Mouse (Mus musculus): ENCODE results near the gene Gm34653.
"Not testable (repeated sequence)": the region's sequence is repeated elsewhere in the genome, so short reads cannot be mapped to it uniquely, and the experiment has no call there.

The Gm34653 gene

GRCm38 (mm10) chr2:34818492-34818891 lies 14.3 kb upstream of the Gm34653 start:
- no peak for DNase-seq (ENCODE audit: low spot score)

DNA sequence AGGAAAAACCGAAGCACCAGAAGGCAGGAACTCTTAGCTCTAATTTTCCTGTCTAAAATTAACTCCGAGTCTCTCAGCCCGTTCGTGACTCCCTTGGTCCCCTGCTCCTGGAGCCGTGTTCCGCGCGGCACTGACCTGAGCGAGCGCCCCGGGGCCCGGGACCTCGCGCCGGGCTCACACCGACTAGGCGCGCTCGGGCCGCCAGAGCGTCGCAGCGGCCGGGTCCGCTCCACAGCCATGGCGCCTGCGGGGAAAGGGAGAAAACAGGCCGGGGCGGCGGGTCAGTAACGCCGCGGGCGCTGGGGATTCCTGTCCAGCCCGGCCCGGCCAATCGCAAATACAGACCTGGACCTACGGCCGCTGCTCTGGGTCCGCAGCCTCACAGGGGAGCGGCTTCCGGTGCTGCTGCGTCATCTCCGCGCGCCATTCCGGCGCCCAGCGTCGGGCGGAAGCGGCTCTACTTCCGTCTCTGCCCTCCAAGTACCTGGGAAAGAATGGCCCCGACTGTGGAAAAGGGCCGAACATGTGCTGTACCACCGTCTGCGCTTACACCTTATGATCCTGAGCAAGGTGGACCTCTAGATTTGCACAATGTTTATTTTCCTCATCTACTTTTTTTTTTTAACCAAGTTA lies 6.9 kb upstream of the Gm34653 start, which contains the start of gene Fbxw2:
TSS of gene Fbxw2 (minus strand) at position 485 of the 633 bp plus-strand sequence.
- DNase-seq (ENCODE audit: low spot score) = peak; percentile 97

DNA sequence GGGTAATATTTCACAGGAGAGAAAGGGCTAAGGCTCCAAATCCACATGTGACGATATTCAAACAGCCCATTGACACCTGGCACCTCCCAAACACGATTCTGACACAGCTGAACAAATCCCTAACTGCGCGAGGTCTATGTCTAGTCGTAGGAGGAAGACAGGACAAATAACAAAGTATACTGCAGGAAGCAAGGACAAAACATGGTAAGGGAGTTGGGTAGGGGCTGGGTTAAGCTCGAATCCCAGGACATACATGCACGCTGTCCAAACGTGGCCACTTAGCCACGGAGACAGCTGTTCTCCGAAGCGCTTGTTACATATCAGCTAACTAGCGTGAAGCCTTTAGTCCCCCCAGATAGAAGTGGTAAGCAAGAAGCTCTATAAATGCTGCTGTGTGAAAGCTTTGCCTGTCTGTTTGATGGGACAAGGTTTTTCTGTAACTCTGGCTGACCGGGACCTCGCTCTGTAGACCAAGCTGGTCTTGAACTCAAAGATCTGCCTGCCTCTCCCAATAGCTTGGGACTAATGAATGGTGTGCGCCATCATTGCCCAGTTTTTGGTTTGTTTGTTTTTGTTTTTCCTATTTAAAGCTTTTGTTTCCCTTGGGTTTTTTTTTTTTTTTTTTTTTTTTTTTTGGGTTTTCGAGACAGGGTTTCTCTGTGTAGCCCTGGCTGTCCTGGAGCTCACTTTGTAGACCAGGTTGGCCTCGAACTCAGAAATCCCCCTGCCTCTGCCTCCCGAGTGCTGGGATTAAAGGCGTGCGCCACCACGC lies 6.2 kb upstream of the Gm34653 start:
- DNase-seq (ENCODE audit: low spot score) = peak; percentile 28

- no peak for DNase-seq (ENCODE audit: low spot score)
Observed at GRCm38 (mm10) chr2:34827591-34827990, 5.2 kb upstream of the Gm34653 start.

GRCm38 (mm10) chr2:34828026-34828425 lies 4.8 kb upstream of the Gm34653 start:
- no peak for DNase-seq (ENCODE audit: low spot score)

GRCm38 (mm10) chr2:34830066-34830465 lies 2.7 kb upstream of the Gm34653 start:
- not testable (repeated sequence) for DNase-seq (ENCODE audit: low spot score)

- no peak for DNase-seq (ENCODE audit: low spot score)
Observed at GRCm38 (mm10) chr2:34833624-34834023, 817 bp downstream of the Gm34653 start.

DNA sequence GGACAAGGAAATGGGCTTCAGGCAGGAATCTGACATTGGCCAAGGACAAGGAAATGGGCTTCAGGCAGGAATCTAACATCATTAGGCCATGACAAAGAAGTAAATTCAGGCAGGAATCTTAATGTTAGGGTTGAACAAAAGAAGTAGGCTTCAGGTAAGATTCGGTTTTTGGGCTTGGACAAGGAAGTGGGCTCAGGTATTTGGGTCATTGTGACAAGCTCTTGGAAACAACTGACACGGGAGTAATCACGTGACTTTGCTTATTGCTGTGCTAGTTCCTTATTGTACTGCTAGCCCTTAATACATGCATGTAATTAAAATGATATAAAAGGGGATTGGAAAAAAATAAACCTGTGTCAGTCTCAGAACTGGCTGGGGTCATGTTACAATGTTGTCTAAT lies 2.9 kb downstream of the Gm34653 start:
- no peak for DNase-seq (ENCODE audit: low spot score)

DNA sequence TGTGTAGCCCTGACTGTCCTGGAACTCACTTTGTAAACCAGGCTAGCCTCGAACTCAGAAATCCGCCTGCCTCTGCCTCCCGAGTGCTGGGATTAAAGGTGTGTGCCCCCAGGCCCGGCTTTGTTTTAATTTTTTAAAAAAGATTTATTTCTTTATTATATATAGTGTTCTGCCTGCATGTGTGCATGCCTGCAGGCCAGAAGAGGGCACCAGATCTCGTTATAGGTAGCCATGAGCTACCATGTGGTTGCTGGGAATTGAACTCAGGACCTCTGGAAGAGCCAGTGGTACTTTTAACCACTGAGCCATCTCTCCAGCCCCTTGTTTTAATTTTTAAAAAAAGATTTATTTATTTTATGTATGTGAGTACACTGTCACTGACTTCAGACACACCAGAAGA lies 7.3 kb downstream of the Gm34653 start:
- not testable (repeated sequence) for DNase-seq (ENCODE audit: low spot score)

DNA sequence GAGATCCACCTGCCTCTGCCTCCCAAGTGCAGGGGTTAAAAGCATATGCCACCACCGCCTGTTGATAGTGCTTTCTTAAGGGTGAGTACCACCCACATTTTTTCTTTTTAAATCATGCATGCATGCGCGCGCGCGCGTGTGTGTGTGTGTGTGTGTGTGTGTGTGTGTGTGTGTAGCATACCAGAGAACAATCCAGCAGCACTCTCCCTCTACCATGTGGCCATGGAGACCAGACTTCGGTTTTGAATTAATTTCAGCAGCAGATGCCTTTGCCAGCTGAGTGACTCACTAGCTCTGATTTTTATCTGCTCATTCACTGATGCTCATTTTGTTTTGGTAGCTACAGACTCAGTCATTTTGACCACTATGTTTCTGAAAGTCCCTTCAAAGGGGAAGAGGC lies 8.9 kb downstream of the Gm34653 start:
- no peak for DNase-seq (ENCODE audit: low spot score)

DNA sequence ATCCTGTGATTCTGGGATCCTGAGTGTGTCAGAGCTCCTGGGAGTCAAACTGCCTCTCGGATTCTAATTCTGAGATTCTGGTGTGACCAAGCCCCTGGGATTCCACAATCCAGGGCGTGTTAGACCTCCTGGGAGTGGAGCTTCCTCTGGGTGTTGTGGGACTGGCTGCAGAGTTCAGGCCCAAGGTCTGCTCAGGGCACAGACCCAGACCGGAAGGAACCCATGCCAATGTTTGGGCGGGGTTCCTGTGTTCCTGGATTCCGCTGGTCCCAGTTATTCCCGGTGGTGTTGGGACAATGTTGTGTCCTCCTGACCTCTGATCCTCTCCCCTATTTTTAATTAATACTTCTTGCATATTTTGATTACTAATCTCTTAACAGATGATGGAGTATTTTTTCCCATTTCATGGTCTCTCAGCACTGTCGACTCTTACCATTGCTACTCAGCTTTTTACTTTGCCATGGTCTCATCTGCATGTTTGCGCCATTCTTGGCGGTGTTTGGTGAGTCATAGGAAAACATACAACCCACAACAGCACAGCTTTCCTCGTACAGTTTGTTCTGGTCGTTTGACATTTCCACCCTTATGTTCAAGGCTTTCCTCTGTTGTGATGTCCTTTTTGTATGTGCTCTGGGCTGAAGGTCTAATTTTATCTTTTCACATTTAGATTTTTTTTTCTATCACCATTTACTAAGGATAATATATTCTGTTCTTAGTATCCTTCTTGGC lies 10.6 kb downstream of the Gm34653 start:
- DNase-seq (ENCODE audit: low spot score) = no peak

DNA sequence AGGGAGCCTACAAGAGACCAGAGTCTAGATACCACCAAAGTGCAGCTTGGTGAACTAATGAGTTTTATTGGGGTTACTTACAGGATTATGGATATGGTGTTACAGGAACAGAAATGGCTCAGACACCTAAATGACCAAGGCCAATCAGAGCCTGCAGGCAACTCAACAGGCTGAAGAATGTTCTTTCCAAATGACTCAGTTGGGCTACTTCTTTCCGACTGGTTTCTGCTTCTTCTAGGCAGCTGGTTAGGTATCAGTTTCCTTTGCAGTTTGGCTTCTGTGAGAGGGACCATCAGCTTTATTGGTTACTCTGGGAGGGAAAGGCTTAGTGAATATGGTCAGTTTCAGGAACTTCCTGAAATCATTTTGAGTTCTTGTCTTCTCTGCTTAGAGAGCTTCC lies 14.9 kb downstream of the Gm34653 start:
- no peak for DNase-seq (ENCODE audit: low spot score)

DNA sequence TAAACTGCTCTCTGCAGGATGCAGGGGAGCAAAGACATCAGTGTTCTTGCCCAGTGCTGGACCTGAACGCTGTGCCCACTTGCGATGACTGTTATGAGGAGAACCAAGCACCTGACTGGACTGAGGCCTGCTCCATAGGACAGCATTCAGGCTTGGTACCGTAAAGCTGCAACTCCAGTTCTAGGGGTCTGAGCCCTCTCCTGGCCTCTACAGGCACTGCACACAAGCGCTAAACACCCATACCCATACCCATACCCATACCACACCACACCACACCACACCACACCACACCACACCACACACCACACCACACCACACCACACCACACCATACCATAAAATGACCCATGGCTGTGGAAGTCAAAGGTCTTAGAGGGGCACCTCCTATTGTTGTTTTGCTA lies 22.5 kb downstream of the Gm34653 start:
- no peak for DNase-seq (ENCODE audit: low spot score)

- no peak for DNase-seq (ENCODE audit: low spot score)
Observed at GRCm38 (mm10) chr2:34857728-34858127, 24.9 kb downstream of the Gm34653 start.

DNA sequence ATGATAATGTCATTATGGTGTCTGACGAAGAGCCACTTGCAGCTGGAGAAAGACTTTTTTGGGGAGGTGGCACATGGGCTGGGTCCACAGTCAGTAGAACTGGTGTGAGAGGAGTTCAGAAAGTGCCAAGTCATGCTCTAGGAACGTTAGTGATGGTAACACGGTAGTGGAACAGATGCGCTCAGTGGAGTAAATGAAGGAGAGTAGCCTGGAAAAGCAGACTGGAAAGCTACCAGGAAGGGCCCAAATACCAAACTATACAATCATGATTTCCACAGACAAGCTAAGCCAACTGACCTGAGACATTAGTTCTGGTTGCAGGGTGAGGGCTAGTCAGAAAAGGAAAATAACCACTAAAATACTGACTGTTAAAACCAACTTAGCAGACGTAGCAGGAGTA lies 36.9 kb downstream of the Gm34653 start:
- peak; percentile 29 for DNase-seq (ENCODE audit: low spot score)

GRCm38 (mm10) chr2:34870520-34871474 lies 38.0 kb downstream of the Gm34653 start:
- DNase-seq (ENCODE audit: low spot score) = peak; percentile 100

DNA sequence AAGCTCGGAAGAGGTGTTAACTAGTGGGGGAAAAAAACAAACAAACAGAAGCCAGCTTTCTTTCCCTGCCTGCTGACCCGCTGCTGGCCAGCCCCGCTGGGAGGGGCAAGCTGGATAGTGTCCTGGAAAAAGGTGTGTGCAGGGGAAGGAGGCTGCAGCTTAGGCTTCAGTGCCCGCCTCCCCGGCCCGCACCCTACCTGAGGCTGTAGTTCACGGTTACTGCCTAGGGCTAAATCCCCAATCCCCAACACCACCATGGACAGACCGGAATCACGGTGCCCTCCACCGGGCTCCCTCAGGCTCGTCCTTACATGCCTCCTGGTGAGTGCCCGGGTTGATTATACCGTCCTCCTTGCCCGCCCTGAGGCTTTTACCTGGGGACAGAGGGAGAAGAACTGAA lies 41.5 kb downstream of the Gm34653 start, which contains the start of gene Cutal:
TSS of gene Cutal (plus strand) at position 126 of the 400 bp plus-strand sequence.
- no peak for DNase-seq (ENCODE audit: low spot score)

DNA sequence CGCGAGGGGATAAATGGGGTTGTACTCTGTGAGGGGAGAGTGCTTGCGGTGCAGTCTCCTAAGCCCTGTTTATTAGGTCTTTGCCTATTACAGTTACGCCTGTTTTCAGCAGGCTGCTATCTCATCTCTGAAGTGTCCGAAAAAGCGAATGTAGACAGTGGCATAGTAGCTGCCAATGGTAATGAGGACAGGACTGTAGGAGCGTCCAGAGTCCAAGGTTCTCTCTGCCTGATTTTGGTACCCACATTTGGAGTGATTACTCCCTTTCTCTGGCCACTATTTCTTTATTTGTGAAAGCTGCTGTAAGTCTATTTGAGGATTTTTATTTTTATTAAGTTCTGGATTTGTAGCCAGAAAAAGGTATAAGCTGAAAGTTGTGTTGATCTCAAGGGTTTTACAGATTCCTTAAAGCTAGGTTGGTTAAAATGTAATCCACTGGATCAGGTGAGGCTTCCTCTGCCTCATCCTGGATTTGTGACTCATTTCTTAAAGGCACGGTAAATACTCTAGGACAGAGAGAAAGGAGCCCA lies 42.1 kb downstream of the Gm34653 start, which contains the start of gene Psmd5:
TSS of gene Psmd5 (minus strand) at position 153 of the 530 bp plus-strand sequence.
- no peak for DNase-seq (ENCODE audit: low spot score)

DNA sequence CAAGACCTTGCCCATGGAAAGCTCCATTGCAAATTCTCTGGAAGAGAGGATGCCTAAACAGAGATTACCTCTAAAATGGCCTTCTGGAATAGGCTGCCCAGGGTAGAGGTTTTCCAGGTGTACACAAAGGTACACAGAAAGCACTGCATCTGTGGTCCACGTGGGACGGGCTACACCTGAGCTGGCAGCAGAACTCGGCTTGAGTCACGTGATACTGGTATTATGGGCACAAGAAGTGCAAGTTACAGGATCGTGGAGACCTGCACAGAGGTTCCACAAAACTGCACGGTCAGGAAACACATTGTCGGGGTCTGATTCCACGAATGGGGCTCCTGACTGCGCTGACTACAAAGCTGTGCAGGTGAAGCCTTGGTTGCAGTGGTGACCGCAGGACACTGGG lies 47.2 kb downstream of the Gm34653 start:
- no peak for DNase-seq (ENCODE audit: low spot score)

DNA sequence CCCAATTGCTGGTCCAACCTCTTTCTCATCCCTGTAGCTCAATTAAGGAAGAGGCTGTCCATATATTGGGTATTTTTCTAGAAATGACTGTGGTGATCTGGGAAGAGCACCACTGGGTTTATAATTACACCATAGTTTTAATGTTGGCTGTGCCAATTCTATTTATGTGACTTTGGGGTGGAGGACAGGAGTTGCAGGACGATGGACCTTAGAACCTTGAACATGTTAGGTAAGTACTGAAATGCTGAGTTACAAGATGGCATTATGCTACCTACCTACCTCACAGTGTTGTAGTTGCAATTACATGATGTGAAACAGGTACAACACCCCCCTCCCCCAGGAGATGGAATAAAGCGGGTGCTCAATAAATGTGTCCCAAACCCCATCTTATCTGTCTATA lies 50.0 kb downstream of the Gm34653 start:
- DNase-seq (ENCODE audit: low spot score) = no peak

DNA sequence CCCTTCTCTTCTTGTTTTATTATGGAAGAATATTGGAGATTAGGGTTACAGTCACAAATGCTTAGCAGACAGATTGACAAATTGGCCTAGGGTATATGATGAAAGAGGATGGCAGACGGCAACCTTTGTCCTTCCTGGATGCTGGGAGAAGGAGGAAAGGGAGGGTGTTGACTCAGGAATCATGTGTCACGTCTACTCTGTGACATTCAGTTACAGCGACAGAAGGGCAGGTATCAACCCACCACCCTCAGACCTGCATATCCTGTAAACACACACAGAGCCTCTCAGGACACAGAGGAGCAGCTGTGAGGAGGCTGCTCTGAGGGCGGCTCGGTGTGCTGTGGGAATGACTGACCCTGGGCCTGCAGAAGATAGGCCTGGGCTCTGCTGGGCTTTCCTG lies 50.4 kb downstream of the Gm34653 start:
- DNase-seq (ENCODE audit: low spot score) = no peak
